5 mouse cellular contexts compared by ENCODE assay signal in the genomic region with DNA sequence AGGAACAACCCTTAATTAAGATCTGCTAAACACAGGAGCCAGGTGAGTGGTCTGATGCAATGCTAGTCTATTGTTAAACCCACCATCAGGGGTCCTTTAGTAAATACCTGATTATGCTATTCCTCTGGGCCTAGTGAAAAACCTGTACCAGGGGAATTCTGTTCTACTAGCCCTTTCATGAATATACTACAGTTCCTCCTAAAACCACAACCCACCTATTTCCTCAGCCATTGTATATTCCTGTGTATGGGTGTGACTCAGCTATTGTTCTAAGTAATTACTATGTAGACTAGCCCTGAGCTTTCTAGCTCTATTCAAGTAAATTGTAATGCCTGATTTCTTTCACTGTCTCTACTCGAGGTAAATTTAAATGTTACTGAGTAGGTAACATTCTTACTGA. TPM values are rescaled to one million over a fixed set of nuclear protein-coding genes. Genes with fewer than 3 reads are reported as not detected.
"Had no signal": no experiment of that assay in that cellular context is flagged by ENCODE, and none has a peak within 500 bp of the region (broad histone marks: within the 10 kb centered on the region; RNA-seq: fewer than 3 reads in every experiment).

No protein-coding gene starts in this region.

RNA-seq across cellular contexts. Expression of gene Egfem1, which starts 57.0 kb away (rescaled TPM):
- polyA plus RNA-seq: small intestine, adult 2 months; spleen, adult 2 months; thymus, adult 2 months; thymus, postnatal 0 days; urinary bladder, adult 2 months had no signal
